Mouse (Mus musculus) megakaryocyte, embryonic 14.5 days (primary cell): ENCODE measurements at regions not wholly inside any gene's neighbourhood (a gene's known extent, or its start where the extent isn't known, plus 50 kb on each side); places are given as distances from the start of the nearest gene placed in this dataset.

Experiments
- FLI1 ChIP-seq: IDR thresholded peaks from 2 replicates; pipeline ENCODE4 v1.6.1; 2012; ENCODE audit warnings: low read length, inconsistent platforms, mixed read lengths
- GATA1 ChIP-seq: IDR thresholded peaks from 3 replicates; pipeline ENCODE4 v1.6.1; 2012; ENCODE audit warnings: mixed read lengths, low read length, inconsistent platforms, borderline replicate concordance

GRCm38 (mm10) chr9:61682316-61682715 is 232.0 kb downstream of the Rplp1 start:
- TF ChIP-seq GATA1 (no peak), FLI1 (no peak)
